Mouse (Mus musculus): ENCODE measurements around the gene Cstf1.
A peak's percentile ranks its signal among the peaks of the same experiment; 100 is the strongest.

The Cstf1 gene

GRCm38 (mm10) chr2:172370411-172371223 lies at the start of gene Cstf1, which contains the start of gene Aurka:
Cstf1 (plus strand) TSS chr2:172370681.
Aurka (minus strand) TSS chr2:172370535.
- ATAC-seq (ENCODE audit: low TSS enrichment) = peak; percentile 100

GRCm38 (mm10) chr2:172320878-172321277 lies 49.6 kb upstream of the Cstf1 start:
- ATAC-seq (ENCODE audit: low TSS enrichment) = no peak

- ATAC-seq (ENCODE audit: low TSS enrichment) = no peak
Measured at GRCm38 (mm10) chr2:172328248-172328647, 42.2 kb upstream of the Cstf1 start.

- peak; percentile 98 for ATAC-seq (ENCODE audit: low TSS enrichment)
Measured at GRCm38 (mm10) chr2:172329179-172329578, 41.3 kb upstream of the Cstf1 start.

- no peak for ATAC-seq (ENCODE audit: low TSS enrichment)
Measured at GRCm38 (mm10) chr2:172338206-172338942, 32.1 kb upstream of the Cstf1 start.

GRCm38 (mm10) chr2:172340936-172341335 lies 29.5 kb upstream of the Cstf1 start:
- no peak for ATAC-seq (ENCODE audit: low TSS enrichment)

- no peak for ATAC-seq (ENCODE audit: low TSS enrichment)
Measured at GRCm38 (mm10) chr2:172341606-172342005, 28.9 kb upstream of the Cstf1 start.

GRCm38 (mm10) chr2:172343751-172344150 lies 26.7 kb upstream of the Cstf1 start:
- no peak for ATAC-seq (ENCODE audit: low TSS enrichment)

GRCm38 (mm10) chr2:172344669-172345068 lies 25.8 kb upstream of the Cstf1 start:
- no peak for ATAC-seq (ENCODE audit: low TSS enrichment)

- ATAC-seq (ENCODE audit: low TSS enrichment) = peak; percentile 88
Measured at GRCm38 (mm10) chr2:172345258-172345738, 25.2 kb upstream of the Cstf1 start, which contains the start of gene Fam210b. Fam210b (plus strand) TSS chr2:172345565.

- peak; percentile 60 for ATAC-seq (ENCODE audit: low TSS enrichment)
Measured at GRCm38 (mm10) chr2:172346034-172346929, 24.2 kb upstream of the Cstf1 start.

- ATAC-seq (ENCODE audit: low TSS enrichment) = no peak
Measured at GRCm38 (mm10) chr2:172346933-172347611, 23.4 kb upstream of the Cstf1 start.

GRCm38 (mm10) chr2:172348297-172348950 lies 22.1 kb upstream of the Cstf1 start:
- ATAC-seq (ENCODE audit: low TSS enrichment) = no peak

GRCm38 (mm10) chr2:172349776-172350175 lies 20.7 kb upstream of the Cstf1 start:
- ATAC-seq (ENCODE audit: low TSS enrichment) = no peak

GRCm38 (mm10) chr2:172350773-172351172 lies 19.7 kb upstream of the Cstf1 start:
- no peak for ATAC-seq (ENCODE audit: low TSS enrichment)

- ATAC-seq (ENCODE audit: low TSS enrichment) = peak; percentile 68
Measured at GRCm38 (mm10) chr2:172353218-172353617, 17.3 kb upstream of the Cstf1 start.

GRCm38 (mm10) chr2:172354761-172355160 lies 15.7 kb upstream of the Cstf1 start:
- no peak for ATAC-seq (ENCODE audit: low TSS enrichment)

- ATAC-seq (ENCODE audit: low TSS enrichment) = no peak
Measured at GRCm38 (mm10) chr2:172355833-172356232, 14.6 kb upstream of the Cstf1 start.

- no peak for ATAC-seq (ENCODE audit: low TSS enrichment)
Measured at GRCm38 (mm10) chr2:172363176-172363575, 7.3 kb upstream of the Cstf1 start.

- no peak for ATAC-seq (ENCODE audit: low TSS enrichment)
Measured at GRCm38 (mm10) chr2:172371258-172371657, 777 bp downstream of the Cstf1 start.
